Mouse (Mus musculus) neural tube, embryonic 15.5 days (tissue): ENCODE results near the gene Eps8l3. TPM values are rescaled to one million over a fixed set of nuclear protein-coding genes. Genes with fewer than 3 reads are reported as not detected.

Experiments used
- ATAC-seq: fragments of 200-750 bp; cut with Nextera tagmentation; 2 replicates; pipeline ENCODE4 v1.8.0; 2017; ENCODE audit warnings: mild to moderate bottlenecking, moderate TSS enrichment, moderate library complexity; ENCODE audit not compliant: low FRiP score
- H3K27ac ChIP-seq: fragments of 300-500 bp; sonication (generic); replicated peaks from 2 replicates; pipeline ENCODE4 v1.5.1; 2015; ENCODE audit warnings: mild to moderate bottlenecking, inconsistent platforms
- H3K27me3 ChIP-seq: fragments of 300-500 bp; sonication (generic); replicated peaks from 2 replicates; pipeline ENCODE4 v1.6.1; 2015; ENCODE audit warnings: inconsistent platforms
- H3K36me3 ChIP-seq: fragments of 300-500 bp; sonication (generic); 2 replicates; pipeline ENCODE4 v1.6.1; 2015; ENCODE audit warnings: inconsistent platforms
- H3K4me1 ChIP-seq: fragments of 300-500 bp; sonication (generic); 2 replicates; pipeline ENCODE4 v1.6.1; 2015; ENCODE audit warnings: inconsistent platforms
- H3K4me2 ChIP-seq: fragments of 300-500 bp; sonication (generic); 2 replicates; pipeline ENCODE4 v1.6.1; 2015; ENCODE audit warnings: inconsistent platforms, mild to moderate bottlenecking, moderate library complexity
- H3K4me3 ChIP-seq: fragments of 300-500 bp; sonication (generic); replicated peaks from 2 replicates; pipeline ENCODE4 v1.5.1; 2015; ENCODE audit warnings: mild to moderate bottlenecking, inconsistent platforms
- H3K9ac ChIP-seq: fragments of 300-500 bp; sonication (generic); replicated peaks from 2 replicates; pipeline ENCODE4 v1.6.1; 2015; ENCODE audit warnings: mild to moderate bottlenecking, inconsistent platforms
- H3K9me3 ChIP-seq: fragments of 300-500 bp; sonication (generic); replicated peaks from 2 replicates; pipeline ENCODE4 v1.6.1; 2016; ENCODE audit warnings: inconsistent platforms
- WGBS: fragments of 180-500 bp; shearing (Covaris S2); methylation state at CpG from one replicate; pipeline ENCODE4 v1.1.7; 2015; ENCODE audit warnings: mixed read lengths; 5-methylcytosine and 5-hydroxymethylcytosine counted together
- polyA plus RNA-seq: library from polyadenylated mRNA; unstranded; fragments of >200 nt; fragmentation: Nextera tagmentation; extraction: Ambion mirVana; gene quantifications from 2 replicates; pipeline ENCODE4 v1.2.1, GENCODE M21; 2015

The Eps8l3 gene
- polyA plus RNA-seq, 1 experiment from 2014 or later, result not detected

GRCm38 (mm10) chr3:107905942-107906341 is 28.9 kb downstream of the Eps8l3 start:
- Histone ChIP-seq H3K4me1 (no peaks in the 10 kb centered on the region), H3K27ac (no peak overlapping the region), H3K27me3 (no peaks in the 10 kb centered on the region), H3K9ac (no peak overlapping the region), H3K36me3 (no peaks in the 10 kb centered on the region), H3K4me2 (no peak overlapping the region), H3K9me3 (no peaks in the 10 kb centered on the region), H3K4me3 (no peak overlapping the region)
- 68% methylated on average over 6 of the region's 6 CpGs for WGBS
- no peak for ATAC-seq

DNA sequence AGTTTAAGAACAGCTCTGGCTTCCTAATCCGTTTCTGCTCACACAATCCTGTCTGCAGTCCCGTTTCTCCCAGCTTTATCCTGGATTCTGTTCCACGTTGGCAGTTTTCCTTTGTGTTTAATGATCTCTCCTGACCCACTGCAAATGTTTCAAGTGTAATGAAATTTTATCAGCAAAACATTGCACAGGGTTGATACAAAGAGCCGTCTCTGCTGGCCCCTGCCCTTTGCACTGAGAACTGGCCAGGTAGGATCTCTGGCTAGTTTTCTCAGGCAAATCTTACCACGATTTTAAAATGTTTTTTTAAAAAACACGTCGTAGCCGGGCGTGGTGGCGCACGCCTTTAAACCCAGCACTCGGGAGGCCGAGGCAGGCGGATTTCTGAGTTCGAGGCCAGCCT is 39.6 kb downstream of the Eps8l3 start:
- ATAC-seq, result no peak
- WGBS, result 88% methylated on average over 15 of the region's 15 CpGs
- no peaks in the 10 kb centered on the region for H3K9me3 ChIP-seq
- no peak overlapping the region for H3K9ac ChIP-seq
- no peak overlapping the region for H3K4me3 ChIP-seq
- H3K4me2 ChIP-seq, result no peak overlapping the region
- peaks cover 3% of the 10 kb centered on the region; the same call in 1 of the 2 replicates for H3K4me1 ChIP-seq
- no peak overlapping the region for H3K27ac ChIP-seq
- no peaks in the 10 kb centered on the region for H3K27me3 ChIP-seq
- H3K36me3 ChIP-seq, result no peaks in the 10 kb centered on the region

GRCm38 (mm10) chr3:107917097-107917496 is 40.1 kb downstream of the Eps8l3 start:
- Histone ChIP-seq H3K27ac (no peak overlapping the region), H3K36me3 (no peaks in the 10 kb centered on the region), H3K4me1 (peaks cover 3% of the 10 kb centered on the region; the same call in 1 of the 2 replicates), H3K27me3 (no peaks in the 10 kb centered on the region), H3K9me3 (no peaks in the 10 kb centered on the region), H3K4me2 (no peak overlapping the region), H3K9ac (no peak overlapping the region), H3K4me3 (no peak overlapping the region)
- 85% methylated on average over 3 of the region's 3 CpGs for WGBS
- ATAC-seq, result no peak

- no peaks in the 10 kb centered on the region for H3K36me3 ChIP-seq
- no peak; the same call in 1 of the 2 replicates for ATAC-seq
- H3K27me3 ChIP-seq, result no peaks in the 10 kb centered on the region
- H3K4me3 ChIP-seq, result no peak overlapping the region
- 60% methylated on average over 7 of the region's 7 CpGs for WGBS
- no peak overlapping the region for H3K27ac ChIP-seq
- no peak overlapping the region for H3K9ac ChIP-seq
- no peak overlapping the region for H3K4me2 ChIP-seq
- H3K9me3 ChIP-seq, result no peaks in the 10 kb centered on the region
- peaks cover 3% of the 10 kb centered on the region; the same call in 1 of the 2 replicates for H3K4me1 ChIP-seq
Measured at GRCm38 (mm10) chr3:107917783-107918408, 40.9 kb downstream of the Eps8l3 start.

DNA sequence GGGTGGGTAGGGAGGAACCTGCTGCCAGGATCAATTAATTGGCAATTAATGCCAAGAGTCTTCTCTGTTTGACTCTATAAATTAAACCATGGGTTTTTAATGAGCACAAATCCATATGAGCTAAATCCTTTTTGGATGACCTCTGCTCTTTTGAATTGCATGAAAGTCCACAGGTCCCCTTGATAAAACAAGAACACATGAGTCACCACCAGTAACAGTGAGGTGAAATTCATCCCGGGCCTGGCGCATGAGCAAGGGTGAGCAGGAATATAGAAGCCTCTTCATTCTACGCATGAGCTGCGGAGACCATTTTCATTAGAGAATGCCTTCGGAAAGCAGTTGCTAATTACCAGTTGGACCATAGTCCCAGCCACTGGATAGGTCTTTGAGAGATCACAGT is 43.3 kb downstream of the Eps8l3 start:
- Histone ChIP-seq H3K9me3 (no peaks in the 10 kb centered on the region), H3K9ac (no peak overlapping the region), H3K4me3 (no peak overlapping the region), H3K4me2 (no peak overlapping the region), H3K27me3 (no peaks in the 10 kb centered on the region), H3K27ac (no peak overlapping the region), H3K36me3 (no peaks in the 10 kb centered on the region), H3K4me1 (peaks cover 3% of the 10 kb centered on the region; the same call in 1 of the 2 replicates)
- WGBS, result 94% methylated on average over 5 of the region's 5 CpGs
- ATAC-seq, result no peak

DNA sequence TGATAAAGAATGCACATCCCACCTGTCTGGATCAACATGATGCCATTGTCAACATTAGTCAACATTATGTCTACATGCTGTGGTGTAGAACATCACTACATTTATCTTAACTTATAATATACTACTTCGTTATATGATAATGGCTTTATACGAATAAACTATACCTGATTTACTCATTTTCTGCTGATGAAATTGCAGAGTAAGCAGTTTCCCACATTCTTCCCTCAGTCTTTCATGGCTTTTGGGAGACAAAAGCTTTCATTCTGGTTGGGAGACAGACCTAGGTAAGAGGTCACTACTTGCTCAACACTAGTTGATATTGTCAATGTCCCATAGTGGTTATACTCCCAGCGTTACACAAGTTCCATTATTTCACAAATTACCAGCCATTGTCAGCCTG is 48.3 kb downstream of the Eps8l3 start:
- no peaks in the 10 kb centered on the region for H3K36me3 ChIP-seq
- no peak overlapping the region for H3K4me2 ChIP-seq
- no peaks in the 10 kb centered on the region for H3K9me3 ChIP-seq
- no peak overlapping the region for H3K9ac ChIP-seq
- H3K4me3 ChIP-seq, result no peak overlapping the region
- H3K27me3 ChIP-seq, result no peaks in the 10 kb centered on the region
- no peak overlapping the region for H3K27ac ChIP-seq
- 92% methylated on average over 3 of the region's 3 CpGs for WGBS
- peaks cover 19% of the 10 kb centered on the region for H3K4me1 ChIP-seq
- ATAC-seq, result no peak

DNA sequence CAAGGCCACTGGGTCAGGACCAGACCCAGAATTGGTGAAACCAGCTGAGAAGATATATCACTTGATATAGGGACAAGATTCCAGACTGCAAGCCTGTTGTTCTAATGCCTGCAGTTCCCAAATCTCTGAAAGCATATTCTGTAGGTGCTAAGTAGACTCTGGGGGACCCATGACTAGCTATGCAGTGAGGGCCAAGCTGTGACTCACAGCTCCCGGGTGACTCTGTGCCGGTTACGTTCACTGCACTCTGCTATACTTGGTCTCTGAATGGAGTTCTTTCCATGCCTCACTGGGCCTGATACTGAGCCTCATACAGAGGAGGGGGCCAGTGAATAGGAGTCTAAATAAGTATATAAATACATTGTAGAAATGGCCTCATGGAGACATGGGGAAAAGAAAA is 50.8 kb downstream of the Eps8l3 start:
- Histone ChIP-seq H3K27me3 (no peaks in the 10 kb centered on the region), H3K9me3 (no peaks in the 10 kb centered on the region), H3K4me3 (no peak overlapping the region), H3K9ac (no peak overlapping the region), H3K4me1 (peaks cover 31% of the 10 kb centered on the region), H3K27ac (peak overlapping the region; percentile 37; the same call in 1 of the 2 replicates), H3K36me3 (no peaks in the 10 kb centered on the region), H3K4me2 (no peak overlapping the region)
- WGBS, result 43% methylated on average over 3 of the region's 3 CpGs
- ATAC-seq, result no peak

- WGBS, result 86% methylated on average over 11 of the region's 11 CpGs
Measured at GRCm38 (mm10) chr3:107928691-107929090, 51.7 kb downstream of the Eps8l3 start.

GRCm38 (mm10) chr3:107929243-107929642 is 52.2 kb downstream of the Eps8l3 start:
- Histone ChIP-seq H3K4me2 (no peak overlapping the region), H3K9ac (no peak overlapping the region), H3K9me3 (no peaks in the 10 kb centered on the region), H3K36me3 (no peaks in the 10 kb centered on the region), H3K27me3 (no peaks in the 10 kb centered on the region), H3K27ac (no peak overlapping the region), H3K4me3 (no peak overlapping the region), H3K4me1 (peaks cover 31% of the 10 kb centered on the region)
- whole genome bisulfite sequencing, result 85% methylated on average over 4 of the region's 4 CpGs
- no peak for ATAC-seq

More at GRCm38 (mm10) chr3:107928691-107929090, 51.7 kb downstream of the Eps8l3 start:
- Histone ChIP-seq H3K4me1 (peaks cover 31% of the 10 kb centered on the region), H3K4me2 (no peak overlapping the region), H3K27ac (peak overlapping the region; percentile 37; the same call in 1 of the 2 replicates), H3K27me3 (no peaks in the 10 kb centered on the region), H3K9me3 (no peaks in the 10 kb centered on the region), H3K9ac (no peak overlapping the region), H3K36me3 (no peaks in the 10 kb centered on the region), H3K4me3 (no peak overlapping the region)
- no peak for ATAC-seq

DNA sequence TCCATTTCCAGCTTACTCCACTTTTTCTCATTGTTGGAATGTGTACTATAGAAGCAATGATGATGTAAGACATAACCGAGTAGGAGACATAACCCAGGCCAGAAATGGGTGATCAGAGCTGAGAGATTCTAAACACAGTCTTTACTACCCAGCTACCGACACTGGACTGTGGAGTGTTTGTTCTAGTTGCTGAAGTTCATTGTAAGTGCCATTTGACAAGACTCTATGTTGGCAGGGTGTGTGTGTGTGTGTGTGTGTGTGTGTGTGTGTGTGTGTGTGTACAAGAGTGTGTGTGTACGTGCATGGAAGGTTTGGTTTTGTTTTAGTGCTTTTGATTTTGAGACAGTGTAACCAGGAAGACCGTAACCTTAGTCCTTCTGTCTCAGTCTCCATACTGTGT is 52.7 kb downstream of the Eps8l3 start:
- no peak overlapping the region for H3K27ac ChIP-seq
- H3K4me3 ChIP-seq, result no peak overlapping the region
- no peaks in the 10 kb centered on the region for H3K36me3 ChIP-seq
- H3K4me2 ChIP-seq, result no peak overlapping the region
- H3K4me1 ChIP-seq, result peaks cover 31% of the 10 kb centered on the region
- no peak for ATAC-seq
- no peak overlapping the region for H3K9ac ChIP-seq
- no peaks in the 10 kb centered on the region for H3K27me3 ChIP-seq
- WGBS, result 91% methylated on average over 4 of the region's 4 CpGs
- H3K9me3 ChIP-seq, result no peaks in the 10 kb centered on the region

GRCm38 (mm10) chr3:107931134-107931533 is 54.1 kb downstream of the Eps8l3 start:
- no peaks in the 10 kb centered on the region for H3K27me3 ChIP-seq
- no peak overlapping the region for H3K9ac ChIP-seq
- 60% methylated on average over 2 of the region's 2 CpGs for WGBS

GRCm38 (mm10) chr3:107931670-107932069 is 54.6 kb downstream of the Eps8l3 start, which contains the start of gene Gstm7:
TSS of gene Gstm7 (minus strand) at chr3:107931817.
- peak within 1 kb of the TSS; percentile 27 for H3K4me3 ChIP-seq
- 0 out of 2 replicates have a peak, but pooled peaks cover 3% of the 10 kb centered on the region for H3K27me3 ChIP-seq
- peak; percentile 94 for ATAC-seq
- peaks cover 31% of the 10 kb centered on the region for H3K4me1 ChIP-seq
- H3K9me3 ChIP-seq, result no peaks in the 10 kb centered on the region
- WGBS, result 3% methylated on average over 10 of the region's 10 CpGs
- H3K27ac ChIP-seq, result peak within 1 kb of the TSS; percentile 72
- peak within 1 kb of the TSS; percentile 46 for H3K4me2 ChIP-seq
- H3K36me3 ChIP-seq, result no peaks in the 10 kb centered on the region
- no peak within 1 kb of the TSS for H3K9ac ChIP-seq

More at GRCm38 (mm10) chr3:107931134-107931533, 54.1 kb downstream of the Eps8l3 start:
- peak overlapping the region; percentile 27 for H3K4me3 ChIP-seq
- H3K4me2 ChIP-seq, result peak overlapping the region; percentile 46
- ATAC-seq, result peak; percentile 26
- peak overlapping the region; percentile 72 for H3K27ac ChIP-seq
- H3K36me3 ChIP-seq, result no peaks in the 10 kb centered on the region
- H3K9me3 ChIP-seq, result no peaks in the 10 kb centered on the region
- H3K4me1 ChIP-seq, result peaks cover 31% of the 10 kb centered on the region
